Mouse (Mus musculus) lung, adult 2 months (tissue): ENCODE data around the gene Ncbp3.

ENCODE experiments used
- CTCF ChIP-seq: fragments of 200-500 bp; IDR thresholded peaks from 2 replicates; pipeline ENCODE4 v1.5.1; 2011; ENCODE audit warnings: mild to moderate bottlenecking, low read length, control low read depth; ENCODE audit not compliant: insufficient read depth
- POLR2A ChIP-seq: fragments of 200-500 bp; IDR thresholded peaks from 2 replicates; pipeline ENCODE4 v1.6.1; 2011; ENCODE audit warnings: low read depth, mild to moderate bottlenecking, control low read depth, low read length, borderline replicate concordance; ENCODE audit errors: extremely low read depth

DNA sequence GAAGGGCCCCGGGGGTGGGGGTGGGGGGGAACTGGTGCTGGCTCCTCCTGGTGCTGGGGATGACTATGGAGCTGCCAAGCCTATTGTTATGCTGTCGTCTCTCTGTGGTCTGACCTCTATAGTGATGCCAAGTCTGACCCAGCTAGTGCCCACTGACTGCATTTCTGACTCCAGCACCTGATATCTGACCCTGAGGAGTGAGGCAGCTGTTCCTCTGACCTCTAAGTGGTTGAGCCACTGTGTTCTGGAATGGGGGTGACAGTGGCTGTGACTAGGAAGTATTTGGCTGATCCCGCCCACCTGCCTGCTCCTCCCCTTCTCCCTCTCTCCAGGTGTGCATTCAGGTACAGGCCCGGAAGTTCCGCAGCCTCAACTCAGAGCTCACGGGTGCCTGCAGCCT is 63.8 kb downstream of the Ncbp3 start:
- TF ChIP-seq POLR2A: no peak
- no peak for TF ChIP-seq CTCF
